Mouse (Mus musculus): ENCODE results near the gene Gnaq.

Gene Gnaq

GRCm38 (mm10) chr19:16204776-16205680 is 72.4 kb downstream of the Gnaq start:
- DNase-seq = peak; percentile 31

GRCm38 (mm10) chr19:16209616-16210015 is 77.0 kb downstream of the Gnaq start:
- no peak for DNase-seq

GRCm38 (mm10) chr19:16214946-16215345 is 82.3 kb downstream of the Gnaq start:
- peak; percentile 75 for DNase-seq

GRCm38 (mm10) chr19:16215430-16216016 is 82.9 kb downstream of the Gnaq start:
- DNase-seq = no peak

GRCm38 (mm10) chr19:16219978-16220377 is 87.3 kb downstream of the Gnaq start:
- DNase-seq = no peak

GRCm38 (mm10) chr19:16222526-16222925 is 89.9 kb downstream of the Gnaq start:
- peak; percentile 27 for DNase-seq

- DNase-seq = no peak
Measured at GRCm38 (mm10) chr19:16223126-16223525, 90.5 kb downstream of the Gnaq start.

- DNase-seq = peak; percentile 15
Measured at GRCm38 (mm10) chr19:16224831-16225230, 92.2 kb downstream of the Gnaq start.

- DNase-seq = no peak
Measured at GRCm38 (mm10) chr19:16231584-16231983, 99.0 kb downstream of the Gnaq start.

- DNase-seq = no peak
Measured at GRCm38 (mm10) chr19:16235594-16235993, 103.0 kb downstream of the Gnaq start.

GRCm38 (mm10) chr19:16237034-16237433 is 104.4 kb downstream of the Gnaq start:
- no peak for DNase-seq

GRCm38 (mm10) chr19:16238072-16238471 is 105.4 kb downstream of the Gnaq start:
- no peak for DNase-seq

GRCm38 (mm10) chr19:16238512-16238911 is 105.9 kb downstream of the Gnaq start:
- no peak for DNase-seq

- no peak for DNase-seq
Measured at GRCm38 (mm10) chr19:16242708-16243107, 110.1 kb downstream of the Gnaq start.

- DNase-seq = no peak
Measured at GRCm38 (mm10) chr19:16249025-16249424, 116.4 kb downstream of the Gnaq start.

GRCm38 (mm10) chr19:16250921-16251320 is 118.3 kb downstream of the Gnaq start:
- DNase-seq = no peak

GRCm38 (mm10) chr19:16251819-16252218 is 119.2 kb downstream of the Gnaq start:
- no peak for DNase-seq

- no peak for DNase-seq
Measured at GRCm38 (mm10) chr19:16252696-16253095, 120.1 kb downstream of the Gnaq start.

- no peak for DNase-seq
Measured at GRCm38 (mm10) chr19:16254881-16255280, 122.2 kb downstream of the Gnaq start.

- no peak for DNase-seq
Measured at GRCm38 (mm10) chr19:16255294-16255693, 122.7 kb downstream of the Gnaq start.

- DNase-seq = peak; percentile 21
Measured at GRCm38 (mm10) chr19:16258766-16259355, 126.2 kb downstream of the Gnaq start.

- no peak for DNase-seq
Measured at GRCm38 (mm10) chr19:16259786-16260434, 127.3 kb downstream of the Gnaq start.

GRCm38 (mm10) chr19:16260435-16260832 is 127.8 kb downstream of the Gnaq start:
- DNase-seq = no peak
